Mouse (Mus musculus): ENCODE results near the gene Efcab5. TPM values are rescaled to one million over a fixed set of nuclear protein-coding genes. Genes with fewer than 3 reads are reported as not detected.

Efcab5 gene
- total and polyA plus RNA-seq, 3 experiments = 0.20 to 0.52 (median 0.45) TPM

- Histone ChIP-seq H3K27ac (no peak overlapping the region), H3K79me2 (replicated peaks; ENCODE audit: control insufficient read depth, insufficient read depth, low read length) (no peaks in the 10 kb centered on the region), H3K27me3 (ENCODE audit: control insufficient read depth, insufficient read depth, low read length) (no peaks in the 10 kb centered on the region), H3K36me3 (ENCODE audit: control insufficient read depth, insufficient read depth, low read length) (no peaks in the 10 kb centered on the region), H3K4me1 (ENCODE audit: control insufficient read depth, insufficient read depth, low read length) (no peaks in the 10 kb centered on the region), H3K9ac (ENCODE audit: low read depth, low read length) (no peak overlapping the region), H3K4me3 (no peak overlapping the region)
- 45% methylated on average over 2 of the region's 2 CpGs for WGBS
- TF ChIP-seq CTCF (IDR thresholded peaks at IDR 0.05) (no peak), EP300 (IDR thresholded peaks at IDR 0.05; ENCODE audit: insufficient read depth, low read depth, low read length) (no peak), POLR2A (IDR thresholded peaks at IDR 0.05; ENCODE audit: insufficient read depth, low read depth, low read length) (no peak)
- DNase-seq = no peak
- intact Hi-C loops (cut with DNase I) = no loop called here
These were observed 3.8 kb downstream of the Efcab5 start for GRCm38 (mm10) chr11:77184926-77185325.

- H3K4me3 ChIP-seq = no peak overlapping the region
- H3K9ac ChIP-seq (ENCODE audit: low read depth, low read length) = no peak overlapping the region
- no peaks in the 10 kb centered on the region for H3K79me2 ChIP-seq (replicated peaks; ENCODE audit: control insufficient read depth, insufficient read depth, low read length)
- H3K27me3 ChIP-seq (ENCODE audit: control insufficient read depth, insufficient read depth, low read length) = no peaks in the 10 kb centered on the region
- 67% methylated on average over 2 of the region's 2 CpGs for WGBS
- no peaks in the 10 kb centered on the region for H3K36me3 ChIP-seq (ENCODE audit: control insufficient read depth, insufficient read depth, low read length)
- intact Hi-C loops (cut with DNase I) = no loop called here
- H3K27ac ChIP-seq = no peak overlapping the region
- no peak for DNase-seq
- H3K4me1 ChIP-seq (ENCODE audit: control insufficient read depth, insufficient read depth, low read length) = no peaks in the 10 kb centered on the region
- TF ChIP-seq CTCF (IDR thresholded peaks at IDR 0.05) (no peak), POLR2A (IDR thresholded peaks at IDR 0.05; ENCODE audit: insufficient read depth, low read depth, low read length) (no peak), EP300 (IDR thresholded peaks at IDR 0.05; ENCODE audit: insufficient read depth, low read depth, low read length) (no peak)
These were observed 6.2 kb downstream of the Efcab5 start for GRCm38 (mm10) chr11:77182616-77183015.

- no peak overlapping the region for H3K4me3 ChIP-seq
- H3K79me2 ChIP-seq (replicated peaks; ENCODE audit: control insufficient read depth, insufficient read depth, low read length) = no peaks in the 10 kb centered on the region
- TF ChIP-seq EP300 (IDR thresholded peaks at IDR 0.05; ENCODE audit: insufficient read depth, low read depth, low read length) (no peak), CTCF (IDR thresholded peaks at IDR 0.05) (no peak), POLR2A (IDR thresholded peaks at IDR 0.05; ENCODE audit: insufficient read depth, low read depth, low read length) (no peak)
- DNase-seq = no peak
- H3K4me1 ChIP-seq (ENCODE audit: control insufficient read depth, insufficient read depth, low read length) = no peaks in the 10 kb centered on the region
- H3K36me3 ChIP-seq (ENCODE audit: control insufficient read depth, insufficient read depth, low read length) = no peaks in the 10 kb centered on the region
- WGBS = 88% methylated on average over 2 of the region's 2 CpGs
- H3K9ac ChIP-seq (ENCODE audit: low read depth, low read length) = no peak overlapping the region
- intact Hi-C loops (cut with DNase I) = no loop called here
- H3K27me3 ChIP-seq (ENCODE audit: control insufficient read depth, insufficient read depth, low read length) = no peaks in the 10 kb centered on the region
- no peak overlapping the region for H3K27ac ChIP-seq
These were observed 6.7 kb downstream of the Efcab5 start for GRCm38 (mm10) chr11:77182041-77182440.

- no peaks in the 10 kb centered on the region for H3K4me1 ChIP-seq (ENCODE audit: control insufficient read depth, insufficient read depth, low read length)
- no peaks in the 10 kb centered on the region for H3K36me3 ChIP-seq (ENCODE audit: control insufficient read depth, insufficient read depth, low read length)
- no peak overlapping the region for H3K4me3 ChIP-seq
- no peaks in the 10 kb centered on the region for H3K27me3 ChIP-seq (ENCODE audit: control insufficient read depth, insufficient read depth, low read length)
- no peak overlapping the region for H3K9ac ChIP-seq (ENCODE audit: low read depth, low read length)
- no peak for DNase-seq
- intact Hi-C loops (cut with DNase I) = no loop called here
- H3K27ac ChIP-seq = no peak overlapping the region
- WGBS = 75% methylated on average over 5 of the region's 5 CpGs
- TF ChIP-seq EP300 (IDR thresholded peaks at IDR 0.05; ENCODE audit: insufficient read depth, low read depth, low read length) (no peak), CTCF (IDR thresholded peaks at IDR 0.05) (no peak), POLR2A (IDR thresholded peaks at IDR 0.05; ENCODE audit: insufficient read depth, low read depth, low read length) (no peak)
- no peaks in the 10 kb centered on the region for H3K79me2 ChIP-seq (replicated peaks; ENCODE audit: control insufficient read depth, insufficient read depth, low read length)
These were observed 7.2 kb downstream of the Efcab5 start for GRCm38 (mm10) chr11:77181528-77181927.

- Histone ChIP-seq H3K9ac (ENCODE audit: low read depth, low read length) (no peak overlapping the region), H3K4me3 (no peak overlapping the region), H3K79me2 (replicated peaks; ENCODE audit: control insufficient read depth, insufficient read depth, low read length) (no peaks in the 10 kb centered on the region), H3K27me3 (ENCODE audit: control insufficient read depth, insufficient read depth, low read length) (no peaks in the 10 kb centered on the region), H3K4me1 (ENCODE audit: control insufficient read depth, insufficient read depth, low read length) (no peaks in the 10 kb centered on the region), H3K36me3 (ENCODE audit: control insufficient read depth, insufficient read depth, low read length) (no peaks in the 10 kb centered on the region), H3K27ac (no peak overlapping the region)
- DNase-seq = no peak
- 23% methylated on average over 4 of the region's 4 CpGs for WGBS
- TF ChIP-seq POLR2A (IDR thresholded peaks at IDR 0.05; ENCODE audit: insufficient read depth, low read depth, low read length) = no peak
- no peak for TF ChIP-seq EP300 (IDR thresholded peaks at IDR 0.05; ENCODE audit: insufficient read depth, low read depth, low read length)
- TF ChIP-seq CTCF (IDR thresholded peaks at IDR 0.05) = no peak
- intact Hi-C loops (cut with DNase I) = no loop called here
These were observed 7.9 kb downstream of the Efcab5 start for GRCm38 (mm10) chr11:77180886-77181285.

GRCm38 (mm10) chr11:77179771-77180170, 9.0 kb downstream of the Efcab5 start:
- TF ChIP-seq POLR2A (IDR thresholded peaks at IDR 0.05; ENCODE audit: insufficient read depth, low read depth, low read length) (no peak), CTCF (IDR thresholded peaks at IDR 0.05) (no peak), EP300 (IDR thresholded peaks at IDR 0.05; ENCODE audit: insufficient read depth, low read depth, low read length) (no peak)
- Histone ChIP-seq H3K79me2 (replicated peaks; ENCODE audit: control insufficient read depth, insufficient read depth, low read length) (no peaks in the 10 kb centered on the region), H3K4me1 (ENCODE audit: control insufficient read depth, insufficient read depth, low read length) (no peaks in the 10 kb centered on the region), H3K27ac (no peak overlapping the region), H3K9ac (ENCODE audit: low read depth, low read length) (no peak overlapping the region), H3K4me3 (no peak overlapping the region), H3K36me3 (ENCODE audit: control insufficient read depth, insufficient read depth, low read length) (no peaks in the 10 kb centered on the region), H3K27me3 (ENCODE audit: control insufficient read depth, insufficient read depth, low read length) (no peaks in the 10 kb centered on the region)
- no peak for DNase-seq
- intact Hi-C loops (cut with DNase I) = no loop called here
- WGBS = 86% methylated on average over 3 of the region's 3 CpGs
